Mouse (Mus musculus) lung, embryonic 15.5 days (tissue): ENCODE results near the gene Usp29. TPM values are rescaled to one million over a fixed set of nuclear protein-coding genes. Genes with fewer than 3 reads are reported as not detected.

Experiments used
- ATAC-seq: fragments of 200-750 bp; cut with Nextera tagmentation; 2 replicates; pipeline ENCODE4 v1.8.0; 2017; ENCODE audit warnings: moderate number of reproducible peaks, borderline replicate concordance; ENCODE audit not compliant: low FRiP score, low TSS enrichment; ENCODE audit errors: extremely low read depth
- H3K27ac ChIP-seq: fragments of 300-500 bp; sonication (generic); 2 replicates; pipeline ENCODE4 v1.5.1; 2015; ENCODE audit warnings: moderate library complexity, mild to moderate bottlenecking, inconsistent platforms
- H3K27me3 ChIP-seq: fragments of 300-500 bp; sonication (generic); 2 replicates; pipeline ENCODE4 v1.6.1; 2015; ENCODE audit warnings: inconsistent platforms
- H3K36me3 ChIP-seq: fragments of 300-500 bp; sonication (generic); 2 replicates; pipeline ENCODE4 v1.6.1; 2015; ENCODE audit warnings: inconsistent platforms
- H3K4me1 ChIP-seq: fragments of 300-500 bp; sonication (generic); 2 replicates; pipeline ENCODE4 v1.6.1; 2015; ENCODE audit warnings: inconsistent platforms
- H3K4me2 ChIP-seq: fragments of 300-500 bp; sonication (generic); 2 replicates; pipeline ENCODE4 v1.6.1; 2015; ENCODE audit warnings: inconsistent platforms, mild to moderate bottlenecking, moderate library complexity
- H3K4me3 ChIP-seq: fragments of 300-500 bp; sonication (generic); 2 replicates; pipeline ENCODE4 v1.5.1; 2015; ENCODE audit warnings: mild to moderate bottlenecking, inconsistent platforms
- H3K9ac ChIP-seq: fragments of 300-500 bp; sonication (generic); 2 replicates; pipeline ENCODE4 v1.6.1; 2015; ENCODE audit warnings: inconsistent platforms
- H3K9me3 ChIP-seq: fragments of 300-500 bp; sonication (generic); 2 replicates; pipeline ENCODE4 v1.6.1; 2016; ENCODE audit warnings: inconsistent platforms
- WGBS: fragments of 180-500 bp; shearing (Covaris S2); methylation state at CpG from one replicate; pipeline ENCODE4 v1.1.7; 2015; 5-methylcytosine and 5-hydroxymethylcytosine counted together
- polyA plus RNA-seq: library from polyadenylated mRNA; unstranded; fragments of >200 nt; fragmentation: Nextera tagmentation; extraction: Ambion mirVana; gene quantifications from 2 replicates; pipeline ENCODE4 v1.2.1, GENCODE M21; 2015

The Usp29 gene
- polyA plus RNA-seq, 1 experiment from 2014 or later = 4.4 TPM

GRCm38 (mm10) chr7:6793811-6794210 is 63.4 kb downstream of the Usp29 start:
- no peak overlapping the region for H3K4me3 ChIP-seq
- no peaks in the 10 kb centered on the region for H3K36me3 ChIP-seq
- H3K9ac ChIP-seq = no peak overlapping the region
- no peaks in the 10 kb centered on the region for H3K27me3 ChIP-seq
- H3K9me3 ChIP-seq = no peaks in the 10 kb centered on the region
- peaks cover 9% of the 10 kb centered on the region; the same call in 1 of the 2 replicates for H3K4me1 ChIP-seq
- no peak overlapping the region for H3K27ac ChIP-seq
- no peak overlapping the region for H3K4me2 ChIP-seq
- ATAC-seq = no peak
- WGBS = 85% methylated on average over 3 of the region's 3 CpGs

GRCm38 (mm10) chr7:6797408-6797807 is 67.0 kb downstream of the Usp29 start:
- H3K9me3 ChIP-seq = no peaks in the 10 kb centered on the region
- H3K4me3 ChIP-seq = no peak overlapping the region
- H3K4me2 ChIP-seq = no peak overlapping the region
- H3K9ac ChIP-seq = no peak overlapping the region
- 25% methylated on average over 2 of the region's 2 CpGs for WGBS
- H3K27me3 ChIP-seq = no peaks in the 10 kb centered on the region
- peaks cover 29% of the 10 kb centered on the region for H3K4me1 ChIP-seq
- no peak for ATAC-seq
- no peak overlapping the region for H3K27ac ChIP-seq
- H3K36me3 ChIP-seq = no peaks in the 10 kb centered on the region

- no peaks in the 10 kb centered on the region for H3K27me3 ChIP-seq
- H3K9ac ChIP-seq = no peak overlapping the region
- no peaks in the 10 kb centered on the region for H3K9me3 ChIP-seq
- H3K4me3 ChIP-seq = no peak overlapping the region
- no peak for ATAC-seq
- no peak overlapping the region for H3K4me2 ChIP-seq
- H3K36me3 ChIP-seq = no peaks in the 10 kb centered on the region
- 52% methylated on average over 9 of the region's 9 CpGs for WGBS
- H3K27ac ChIP-seq = 0 out of 2 replicates have a peak overlapping the region, but pooled peaks have one; percentile 53
- peaks cover 29% of the 10 kb centered on the region for H3K4me1 ChIP-seq
Measured at GRCm38 (mm10) chr7:6799105-6799805, 68.9 kb downstream of the Usp29 start.

GRCm38 (mm10) chr7:6800586-6801441 is 70.4 kb downstream of the Usp29 start:
- Histone ChIP-seq H3K4me2 (no peak overlapping the region), H3K4me3 (no peak overlapping the region), H3K27ac (peak overlapping the region; percentile 53), H3K27me3 (no peaks in the 10 kb centered on the region), H3K36me3 (no peaks in the 10 kb centered on the region), H3K9me3 (no peaks in the 10 kb centered on the region), H3K4me1 (peaks cover 29% of the 10 kb centered on the region), H3K9ac (no peak overlapping the region)
- ATAC-seq = peak; percentile 76
- 39% methylated on average over 12 of the region's 12 CpGs for WGBS

- H3K27me3 ChIP-seq = no peaks in the 10 kb centered on the region
- H3K36me3 ChIP-seq = no peaks in the 10 kb centered on the region
- ATAC-seq = no peak
- H3K9ac ChIP-seq = no peak overlapping the region
- peaks cover 29% of the 10 kb centered on the region for H3K4me1 ChIP-seq
- H3K27ac ChIP-seq = peak overlapping the region; percentile 53; the same call in 1 of the 2 replicates
- no peak overlapping the region for H3K4me2 ChIP-seq
- H3K9me3 ChIP-seq = no peaks in the 10 kb centered on the region
- WGBS = 47% methylated on average over 6 of the region's 6 CpGs
- no peak overlapping the region for H3K4me3 ChIP-seq
Measured at GRCm38 (mm10) chr7:6801642-6802041, 71.3 kb downstream of the Usp29 start.

GRCm38 (mm10) chr7:6810556-6810955 is 80.2 kb downstream of the Usp29 start:
- peak; percentile 57; the same call in 1 of the 2 replicates for ATAC-seq
- Histone ChIP-seq H3K4me3 (no peak overlapping the region), H3K27me3 (no peaks in the 10 kb centered on the region), H3K4me2 (no peak overlapping the region), H3K36me3 (no peaks in the 10 kb centered on the region), H3K9ac (no peak overlapping the region), H3K9me3 (no peaks in the 10 kb centered on the region), H3K27ac (no peak overlapping the region), H3K4me1 (0 out of 2 replicates have a peak, but pooled peaks cover 3% of the 10 kb centered on the region)
- 18% methylated on average over 3 of the region's 3 CpGs for WGBS

GRCm38 (mm10) chr7:6814971-6815370 is 84.6 kb downstream of the Usp29 start:
- no peaks in the 10 kb centered on the region for H3K9me3 ChIP-seq
- WGBS = 68% methylated on average over 8 of the region's 8 CpGs
- no peaks in the 10 kb centered on the region for H3K27me3 ChIP-seq
- no peak overlapping the region for H3K9ac ChIP-seq
- no peak overlapping the region for H3K27ac ChIP-seq
- ATAC-seq = no peak
- 0 out of 2 replicates have a peak, but pooled peaks cover 3% of the 10 kb centered on the region for H3K4me1 ChIP-seq
- no peaks in the 10 kb centered on the region for H3K36me3 ChIP-seq
- no peak overlapping the region for H3K4me2 ChIP-seq
- no peak overlapping the region for H3K4me3 ChIP-seq

- Histone ChIP-seq H3K9me3 (no peaks in the 10 kb centered on the region), H3K27me3 (no peaks in the 10 kb centered on the region), H3K4me1 (no peaks in the 10 kb centered on the region), H3K4me2 (no peak overlapping the region), H3K27ac (no peak overlapping the region), H3K4me3 (no peak overlapping the region), H3K9ac (no peak overlapping the region), H3K36me3 (no peaks in the 10 kb centered on the region)
- 88% methylated on average over 5 of the region's 5 CpGs for WGBS
- ATAC-seq = no peak
Measured at GRCm38 (mm10) chr7:6816706-6817376, 86.5 kb downstream of the Usp29 start.

GRCm38 (mm10) chr7:6820296-6820695 is 89.9 kb downstream of the Usp29 start:
- Histone ChIP-seq H3K27me3 (no peaks in the 10 kb centered on the region), H3K36me3 (no peaks in the 10 kb centered on the region), H3K9ac (no peak overlapping the region), H3K9me3 (no peaks in the 10 kb centered on the region), H3K27ac (no peak overlapping the region), H3K4me1 (0 out of 2 replicates have a peak, but pooled peaks cover 6% of the 10 kb centered on the region), H3K4me3 (no peak overlapping the region), H3K4me2 (no peak overlapping the region)
- 53% methylated on average over 6 of the region's 6 CpGs for WGBS
- ATAC-seq = no peak

- H3K9me3 ChIP-seq = no peaks in the 10 kb centered on the region
- no peak for ATAC-seq
Measured at GRCm38 (mm10) chr7:6822633-6823032, 92.3 kb downstream of the Usp29 start.

GRCm38 (mm10) chr7:6823673-6824072 is 93.3 kb downstream of the Usp29 start:
- ATAC-seq = peak; percentile 36; the same call in 1 of the 2 replicates
- peaks cover 10% of the 10 kb centered on the region; the same call in 1 of the 2 replicates for H3K4me1 ChIP-seq
- H3K27ac ChIP-seq = no peak overlapping the region
- H3K36me3 ChIP-seq = no peaks in the 10 kb centered on the region
- H3K4me2 ChIP-seq = no peak overlapping the region
- H3K9me3 ChIP-seq = no peaks in the 10 kb centered on the region
- H3K4me3 ChIP-seq = no peak overlapping the region
- 33% methylated on average over 2 of the region's 2 CpGs for WGBS
- H3K9ac ChIP-seq = no peak overlapping the region
- no peaks in the 10 kb centered on the region for H3K27me3 ChIP-seq

More at GRCm38 (mm10) chr7:6822633-6823032, 92.3 kb downstream of the Usp29 start:
- whole genome bisulfite sequencing = 46% methylated on average over 4 of the region's 4 CpGs
- H3K4me3 ChIP-seq = no peak overlapping the region
- no peak overlapping the region for H3K4me2 ChIP-seq
- no peaks in the 10 kb centered on the region for H3K27me3 ChIP-seq
- peak overlapping the region; percentile 12; the same call in 1 of the 2 replicates for H3K27ac ChIP-seq
- no peak overlapping the region for H3K9ac ChIP-seq
- no peaks in the 10 kb centered on the region for H3K36me3 ChIP-seq
- peaks cover 10% of the 10 kb centered on the region; the same call in 1 of the 2 replicates for H3K4me1 ChIP-seq
